Mouse (Mus musculus): ENCODE measurements around the gene Ndufb10.

GRCm38 (mm10) chr17:24698715-24699114, 25.6 kb downstream of the Ndufb10 start:
- TF ChIP-seq CTCF (IDR thresholded peaks at IDR 0.05; ENCODE audit: low read depth) (no peak), EP300 (IDR thresholded peaks at IDR 0.05; ENCODE audit: low read depth) (no peak)
